Mouse (Mus musculus) spleen, adult 2 months (tissue): ENCODE data around the gene Hist2h2be. TPM values are rescaled to one million over a fixed set of nuclear protein-coding genes. Genes with fewer than 3 reads are reported as not detected.
"Not testable (repeated sequence)": the region's sequence is repeated elsewhere in the genome, so short reads cannot be mapped to it uniquely, and the experiment has no call there.

Experiments used
- DNase-seq, 2 experiments: peaks; one replicate each; pipeline versions ENCODE4 v3.0.0 to v3.0.0-alpha.2; 2012 to 2021; ENCODE audit warnings: low spot score in 2 of 2, low read depth in 1 of 2
- H3K27ac ChIP-seq: fragments of 200-500 bp; 2 replicates; pipeline ENCODE4 v1.5.1; 2012; ENCODE audit warnings: low read length, inconsistent platforms; ENCODE audit not compliant: insufficient read depth
- H3K27me3 ChIP-seq: fragments of 200-500 bp; 2 replicates; pipeline ENCODE4 v1.6.1; 2012; ENCODE audit warnings: mild to moderate bottlenecking, moderate library complexity, low read length, inconsistent platforms; ENCODE audit not compliant: control insufficient read depth, insufficient read depth
- H3K36me3 ChIP-seq: fragments of 200-500 bp; 2 replicates; pipeline ENCODE4 v1.6.1; 2012; ENCODE audit warnings: mild to moderate bottlenecking, low read length, inconsistent platforms; ENCODE audit not compliant: control insufficient read depth, insufficient read depth
- H3K4me1 ChIP-seq: fragments of 200-500 bp; 2 replicates; pipeline ENCODE4 v1.6.1; 2011; ENCODE audit warnings: inconsistent platforms; ENCODE audit not compliant: control insufficient read depth, insufficient read depth, insufficient read length
- H3K4me3 ChIP-seq: fragments of 200-500 bp; 2 replicates; pipeline ENCODE4 v1.5.1; 2011; ENCODE audit warnings: mild to moderate bottlenecking, inconsistent platforms; ENCODE audit not compliant: insufficient read depth, insufficient read length; ENCODE audit errors: extremely low read depth
- CTCF ChIP-seq: fragments of 200-500 bp; IDR thresholded peaks from 2 replicates; pipeline ENCODE4 v1.5.1; 2011; ENCODE audit warnings: mild to moderate bottlenecking, inconsistent platforms; ENCODE audit not compliant: insufficient read depth, insufficient read length, insufficient replicate concordance; ENCODE audit errors: extremely low read depth
- POLR2A ChIP-seq: fragments of 200-500 bp; IDR thresholded peaks from 2 replicates; pipeline ENCODE4 v1.6.1; 2011; ENCODE audit warnings: low read depth, low read length, inconsistent platforms
- WGBS: fragments of 180-500 bp; shearing (Covaris S2); methylation state at CpG from one replicate; pipeline ENCODE4 v1.1.7; 2018; 5-methylcytosine and 5-hydroxymethylcytosine counted together
- polyA plus RNA-seq: library from polyadenylated mRNA; depleted of rRNA; stranded (reverse); fragments of >200 nt; gene quantifications from 2 replicates; pipeline ENCODE4 v1.2.3, GENCODE M21; 2012

The Hist2h2be gene
- polyA plus RNA-seq, 1 experiment = 3.3 TPM

DNA sequence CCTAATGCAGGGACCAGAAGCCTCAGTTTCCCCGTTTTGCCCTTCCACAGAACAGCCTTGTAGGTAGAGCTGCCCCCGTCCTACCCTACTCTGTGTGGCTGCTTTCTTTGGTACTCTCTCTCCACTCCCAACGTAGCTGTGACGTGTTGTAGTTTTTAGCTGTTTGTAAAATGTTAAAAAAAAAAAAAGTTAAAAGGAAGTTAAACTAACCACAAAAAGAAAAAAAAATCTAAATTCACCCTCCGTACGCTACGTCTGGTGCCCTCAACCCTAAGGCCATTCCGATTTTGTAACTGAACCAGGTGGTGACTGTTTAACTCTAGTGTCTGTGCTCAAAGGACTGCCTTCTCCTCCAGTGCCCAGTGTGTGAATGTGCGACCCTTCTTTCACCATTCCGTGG lies 26.0 kb upstream of the Hist2h2be start:
- Histone ChIP-seq H3K27ac (no peak overlapping the region), H3K4me1 (peaks cover 23% of the 10 kb centered on the region; the same call in 1 of the 2 replicates), H3K36me3 (no peaks in the 10 kb centered on the region), H3K27me3 (no peaks in the 10 kb centered on the region), H3K4me3 (no peak overlapping the region)
- TF ChIP-seq POLR2A (no peak), CTCF (no peak)
- DNase-seq = no peak
- WGBS = 24% methylated on average over 10 of the region's 10 CpGs

DNA sequence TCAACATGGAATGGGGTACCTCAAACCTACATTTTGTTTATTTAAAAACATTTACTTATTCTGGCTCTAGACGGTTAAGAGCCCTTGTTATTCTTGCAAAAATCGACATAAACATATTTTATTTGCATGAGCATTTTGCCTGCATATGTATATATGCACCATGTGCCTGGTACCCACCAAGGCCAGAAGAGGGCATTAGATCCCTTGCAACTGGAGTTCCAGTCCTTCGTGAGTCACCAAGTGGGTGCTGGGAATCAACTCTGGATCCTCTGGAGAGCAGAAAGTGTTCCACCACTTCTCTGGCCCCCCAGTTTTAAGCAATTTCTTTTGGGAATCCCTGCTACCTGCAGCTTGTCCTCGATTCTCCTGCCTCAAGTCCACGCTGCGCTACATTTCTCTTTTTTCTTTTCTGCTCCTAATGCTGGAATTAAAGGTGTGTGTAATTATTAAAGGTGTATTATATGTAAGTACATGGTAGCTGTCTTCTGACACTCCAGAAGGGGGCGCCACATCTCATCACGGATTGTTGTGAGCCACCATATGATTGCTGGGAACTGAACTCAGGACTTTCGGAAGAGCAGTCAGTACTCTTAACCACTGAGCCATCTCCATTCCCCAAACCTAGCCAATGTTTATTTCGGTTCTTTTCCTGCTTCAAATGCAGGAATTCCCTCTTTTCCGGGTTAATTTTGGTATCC lies 25.2 kb upstream of the Hist2h2be start:
- 91% methylated on average over 11 of the region's 11 CpGs for WGBS
- Histone ChIP-seq H3K27me3 (no peaks in the 10 kb centered on the region), H3K27ac (no peak overlapping the region), H3K4me1 (peaks cover 23% of the 10 kb centered on the region; the same call in 1 of the 2 replicates), H3K4me3 (no peak overlapping the region), H3K36me3 (no peaks in the 10 kb centered on the region)
- no peak for TF ChIP-seq POLR2A
- TF ChIP-seq CTCF = no peak
- DNase-seq = no peak

DNA sequence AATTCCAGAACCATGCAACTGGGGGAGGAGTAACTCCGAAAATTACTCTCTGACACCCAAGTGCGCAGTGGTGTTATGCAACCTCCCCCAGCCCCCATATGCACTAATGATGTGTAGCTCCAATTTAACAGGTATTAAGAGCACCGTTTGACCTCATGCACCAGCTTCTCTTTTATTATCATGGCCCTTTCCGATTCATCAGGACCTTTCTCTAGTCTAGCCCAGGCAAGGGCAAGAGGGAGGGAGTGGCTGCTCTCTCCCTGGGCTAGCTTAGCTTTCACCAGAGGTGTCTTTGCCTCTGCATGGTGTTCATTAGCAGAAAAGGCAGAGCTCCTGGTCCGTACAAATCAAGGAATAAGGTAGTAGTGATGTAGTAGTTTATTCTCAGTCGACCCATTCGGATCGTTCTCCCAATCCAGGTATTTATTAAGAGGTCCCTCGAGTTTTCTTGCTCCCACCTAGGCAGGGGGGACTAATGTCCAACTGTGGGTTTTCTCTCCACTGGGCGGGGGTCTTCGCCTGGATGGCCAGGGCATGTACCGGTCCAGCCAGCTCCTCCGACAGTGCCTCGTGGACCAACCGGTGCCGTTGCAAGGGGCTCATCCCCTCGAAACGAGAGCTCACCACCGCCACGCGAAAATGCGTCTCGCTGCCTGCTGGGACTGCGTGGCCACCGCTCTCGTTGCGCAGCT lies 24.3 kb upstream of the Hist2h2be start:
- Histone ChIP-seq H3K27ac (peak overlapping the region; percentile 91), H3K27me3 (no peaks in the 10 kb centered on the region), H3K36me3 (no peaks in the 10 kb centered on the region), H3K4me1 (peaks cover 23% of the 10 kb centered on the region; the same call in 1 of the 2 replicates), H3K4me3 (peak overlapping the region; percentile 72)
- TF ChIP-seq POLR2A (no peak), CTCF (no peak)
- no peak for DNase-seq
- WGBS = 21% methylated on average over 27 of the region's 27 CpGs

DNA sequence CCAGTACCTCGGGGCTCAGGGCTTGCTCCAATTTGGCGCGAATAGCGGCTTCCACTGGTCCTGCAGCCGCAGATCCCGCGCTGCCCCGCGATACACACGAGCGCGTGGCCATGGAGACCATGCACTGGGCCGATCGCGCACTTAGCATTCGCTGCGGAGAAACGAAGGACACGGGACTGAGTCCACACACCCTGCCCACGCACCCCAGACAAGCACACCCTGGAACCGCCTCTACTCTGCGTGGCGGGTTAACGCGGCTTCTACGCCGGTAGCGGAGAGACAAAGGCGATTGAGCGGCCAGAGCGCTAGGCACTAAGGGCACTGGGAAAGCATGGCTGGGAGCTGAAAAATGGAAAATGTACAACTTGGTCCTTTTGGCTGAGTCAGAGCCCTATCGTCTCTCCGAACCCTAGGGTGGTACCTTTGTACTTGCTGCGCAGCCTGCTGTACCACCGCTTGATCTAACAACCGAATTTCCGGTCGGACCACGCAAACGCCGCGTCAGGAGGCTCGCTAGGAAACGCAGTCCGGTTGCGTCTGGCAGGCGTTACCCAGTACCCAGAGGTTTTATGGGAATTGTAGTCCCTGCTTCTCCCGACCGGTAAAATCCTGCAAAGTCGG lies 23.7 kb upstream of the Hist2h2be start:
- Histone ChIP-seq H3K27me3 (no peaks in the 10 kb centered on the region), H3K4me3 (peak overlapping the region; percentile 72), H3K36me3 (no peaks in the 10 kb centered on the region), H3K4me1 (peaks cover 23% of the 10 kb centered on the region; the same call in 1 of the 2 replicates), H3K27ac (peak overlapping the region; percentile 91)
- TF ChIP-seq CTCF = no peak
- TF ChIP-seq POLR2A = peak; percentile 90
- under 1% methylated on average over 50 of the region's 50 CpGs for WGBS
- DNase-seq = peak; percentile 77 to 85

DNA sequence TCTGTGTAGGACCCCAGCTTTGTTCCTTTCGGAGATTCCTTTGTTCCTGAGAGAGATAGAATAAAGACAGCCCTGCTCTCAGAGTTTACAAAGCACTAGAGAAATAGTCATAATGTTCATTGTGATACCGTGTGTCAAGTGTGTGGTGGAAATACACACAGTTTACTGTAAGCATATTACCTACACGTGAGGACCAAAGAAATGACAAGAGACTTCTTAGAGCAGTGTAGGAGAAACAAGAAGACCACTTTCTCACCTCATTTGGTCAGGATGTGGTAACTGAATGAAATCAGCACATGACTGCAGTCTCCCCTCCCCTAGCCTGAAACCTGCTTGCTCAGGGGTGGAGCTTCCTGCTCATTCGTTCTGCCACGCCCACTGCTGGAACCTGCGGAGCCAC lies 22.7 kb upstream of the Hist2h2be start:
- TF ChIP-seq CTCF (no peak), POLR2A (peak; percentile 3; the same call in 1 of the 2 replicates)
- peaks cover 23% of the 10 kb centered on the region; the same call in 1 of the 2 replicates for H3K4me1 ChIP-seq
- H3K36me3 ChIP-seq = no peaks in the 10 kb centered on the region
- 2% methylated on average over 6 of the region's 6 CpGs for WGBS
- peak overlapping the region; percentile 84 for H3K27ac ChIP-seq
- no peaks in the 10 kb centered on the region for H3K27me3 ChIP-seq
- H3K4me3 ChIP-seq = peak overlapping the region; percentile 25
- DNase-seq = peak in 1 of 2 experiments; percentile 76

DNA sequence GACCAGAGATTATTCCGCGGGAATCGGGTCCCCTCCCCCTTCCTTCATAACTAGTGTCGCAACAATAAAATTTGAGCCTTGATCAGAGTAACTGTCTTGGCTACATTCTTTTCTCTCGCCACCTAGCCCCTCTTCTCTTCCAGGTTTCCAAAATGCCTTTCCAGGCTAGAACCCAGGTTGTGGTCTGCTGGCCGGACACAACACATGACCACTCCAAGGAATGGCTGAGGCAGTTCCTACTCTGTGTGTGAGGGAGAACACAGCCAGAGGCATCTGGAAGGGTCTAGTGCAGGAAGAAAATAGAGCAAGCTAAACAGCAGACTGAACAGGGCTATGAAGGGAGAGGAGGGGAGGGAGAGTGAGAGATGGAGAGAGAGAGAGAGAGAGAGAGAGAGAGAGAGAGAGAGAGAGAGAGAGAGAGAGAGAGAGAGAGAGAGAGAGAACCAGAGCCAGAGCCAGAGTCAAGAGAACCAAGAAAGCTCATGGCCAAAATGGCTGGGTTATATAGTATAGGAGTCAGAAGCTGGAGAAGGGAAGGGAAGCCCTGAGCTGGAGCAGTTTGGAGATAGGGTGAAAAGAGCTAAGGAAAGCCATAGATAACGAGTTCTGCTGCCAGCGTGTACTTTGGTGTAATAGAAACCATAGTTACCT lies 22.2 kb upstream of the Hist2h2be start:
- DNase-seq, H3K27ac ChIP-seq, H3K36me3 ChIP-seq, H3K4me3 ChIP-seq, H3K27me3 ChIP-seq: not testable (repeated sequence)
- H3K4me1 ChIP-seq = peaks cover 23% of the 10 kb centered on the region; the same call in 1 of the 2 replicates
- WGBS = 30% methylated on average over 8 of the region's 8 CpGs
